ENCODE assay signal across 8 mouse cellular contexts in the genomic region with DNA sequence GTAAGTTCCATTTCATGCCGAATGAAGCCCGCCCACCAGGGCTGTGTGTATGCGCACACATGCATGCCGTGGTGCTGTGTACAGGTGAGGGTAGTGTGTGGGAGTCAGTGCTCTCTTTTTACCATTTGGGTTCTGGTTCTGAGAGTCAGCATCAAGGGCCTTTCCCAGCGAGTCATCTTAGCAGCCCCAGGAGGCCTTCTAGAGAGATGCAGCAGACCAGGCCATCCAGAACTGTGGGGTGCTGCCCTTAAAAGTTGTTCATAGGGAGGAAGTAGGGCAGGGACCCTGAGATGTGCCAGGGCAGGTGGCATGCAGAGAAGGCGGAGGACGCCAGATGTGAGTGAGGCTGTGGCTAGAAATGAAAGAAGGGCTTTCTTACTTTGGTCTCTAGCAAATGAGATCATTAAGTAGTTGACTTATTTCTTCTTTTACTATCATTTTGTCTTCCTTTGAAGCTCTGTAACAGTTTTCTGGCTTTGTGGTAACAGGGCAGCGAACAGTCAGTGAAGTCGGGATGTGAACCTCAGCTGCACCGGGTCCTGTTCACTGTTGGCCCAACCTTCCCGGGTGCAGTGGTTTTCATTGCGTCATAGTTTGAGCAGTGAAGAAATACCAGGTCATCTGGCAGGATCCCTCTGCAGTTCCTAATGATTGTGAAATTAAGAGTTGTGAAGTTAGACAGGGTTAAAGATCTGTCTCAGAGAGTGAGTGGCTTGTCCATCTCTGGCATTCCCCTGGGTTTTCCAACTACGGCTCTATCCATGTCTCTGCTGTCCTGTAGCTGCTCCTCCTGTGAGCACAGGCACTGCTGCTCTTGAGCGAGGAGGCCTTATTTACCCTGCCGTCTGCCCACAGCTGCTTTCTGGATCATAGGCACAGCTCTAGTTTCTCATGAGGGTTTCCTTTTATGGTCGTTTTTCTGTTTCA. TPM values are rescaled to one million over a fixed set of nuclear protein-coding genes. Genes with fewer than 3 reads are reported as not detected.
DNase-seq lines count a peak whose midpoint lies in the region; ATAC-seq and TF ChIP-seq lines count a peak whose summit lies in the region.

No protein-coding gene starts in this region.

- H3K27me3 ChIP-seq in CH12.LX (replicated peaks) = no peaks in the 10 kb centered on the region
- no peaks in the 10 kb centered on the region for H3K27me3 ChIP-seq in liver, embryonic 14.5 days (ENCODE audit: control insufficient read depth, insufficient read depth, low read length)
- H3K27me3 ChIP-seq in forebrain, postnatal 0 days (ENCODE audit: insufficient read depth, low read length) = no peaks in the 10 kb centered on the region
- H3K27me3 ChIP-seq in cerebellum, adult 2 months (ENCODE audit: control insufficient read depth, insufficient read depth, low read length) = no peaks in the 10 kb centered on the region

- 36% methylated on average over 16 of the region's 16 CpGs for WGBS in bone marrow, adult 2 months
- 59% methylated on average over 16 of the region's 16 CpGs for WGBS in liver, embryonic 14.5 days (ENCODE audit: insufficient replicate concordance)
- 85% methylated on average over 16 of the region's 16 CpGs for WGBS in forebrain, postnatal 0 days
- 84% methylated on average over 16 of the region's 16 CpGs for WGBS in cerebellum, adult 2 months

- ATAC-seq in liver, embryonic 14.5 days (ENCODE audit: insufficient read depth) = peak; percentile 70
- ATAC-seq in forebrain, postnatal 0 days = no peak

- peaks cover 86% of the 10 kb centered on the region for H3K79me2 ChIP-seq in CH12.LX (replicated peaks; ENCODE audit: control insufficient read depth, extremely low read depth, insufficient read depth, poor library complexity, severe bottlenecking)

- peak; percentile 50 for TF ChIP-seq POLR2A in CH12.LX (IDR thresholded peaks at IDR 0.05; ENCODE audit: low read depth, low read length)
- TF ChIP-seq POLR2A in bone marrow, adult 2 months (IDR thresholded peaks at IDR 0.05; ENCODE audit: borderline replicate concordance, control insufficient read depth, low read depth, low read length) = no peak
- TF ChIP-seq POLR2A in cerebellum, adult 2 months (IDR thresholded peaks at IDR 0.05; ENCODE audit: borderline replicate concordance, insufficient read depth, low read length) = no peak

- H3K36me3 ChIP-seq in CH12.LX (replicated peaks in 1 of 2; ENCODE audit: control insufficient read depth in 1 of 2, insufficient read depth in 1 of 2, low read length in 1 of 2) = peaks cover 27 to 33% of the 10 kb centered on the region in 2 experiments
- no peaks in the 10 kb centered on the region; the same call in 1 of the 2 replicates for H3K36me3 ChIP-seq in liver, embryonic 14.5 days (replicated peaks; ENCODE audit: control insufficient read depth, insufficient read depth, low read depth)
- peaks cover 13% of the 10 kb centered on the region; the same call in 1 of the 2 replicates for H3K36me3 ChIP-seq in forebrain, postnatal 0 days (ENCODE audit: insufficient read depth)

- DNase-seq in CH12.LX (ENCODE audit: extremely low read depth) = peak; percentile 86
- peak in 2 of 3 experiments; percentile 30 to 37 for DNase-seq in liver, embryonic 14.5 days (ENCODE audit: low read depth in 3 of 3, low spot score in 3 of 3)
- peak; percentile 8 for DNase-seq in spleen, adult 12 weeks (ENCODE audit: low spot score)
- no peak for DNase-seq in forebrain, postnatal 0 days
- no peak for DNase-seq in cerebellum, adult 2 months
- DNase-seq in kidney, adult 8-10 months = no peak
- DNase-seq in ovary, postnatal 36 days (ENCODE audit: low spot score) = no peak

- TF ChIP-seq EP300 in CH12.LX (IDR thresholded peaks at IDR 0.05; ENCODE audit: low read length) = peak; percentile 86
- no peak for TF ChIP-seq EP300 in liver, embryonic 14.5 days (IDR thresholded peaks at IDR 0.05; ENCODE audit: low read depth)

- peak overlapping the region; percentile 79 for H3K9ac ChIP-seq in CH12.LX (ENCODE audit: insufficient read depth, low read depth)
- H3K9ac ChIP-seq in liver, embryonic 14.5 days (replicated peaks) = no peak overlapping the region
- H3K9ac ChIP-seq in forebrain, postnatal 0 days = no peak overlapping the region

- H3K4me3 ChIP-seq in CH12.LX (replicated peaks in 1 of 3; ENCODE audit: low read depth in 2 of 3, low read length in 2 of 3, poor library complexity in 1 of 3) = peak overlapping the region; percentile 43 to 96 (median 46)
- H3K4me3 ChIP-seq in bone marrow, adult 2 months (replicated peaks; ENCODE audit: control insufficient read depth, low read depth, low read length) = no peak overlapping the region
- H3K4me3 ChIP-seq in liver, embryonic 14.5 days (ENCODE audit: insufficient read depth in 1 of 2, low read depth in 2 of 2, low read length in 2 of 2) = no peak overlapping the region
- H3K4me3 ChIP-seq in forebrain, postnatal 0 days (ENCODE audit: low read depth, low read length) = no peak overlapping the region
- no peak overlapping the region for H3K4me3 ChIP-seq in cerebellum, adult 2 months (replicated peaks; ENCODE audit: insufficient read depth, low read depth, low read length)

- H3K9me3 ChIP-seq in CH12.LX (replicated peaks; ENCODE audit: low read length) = no peaks in the 10 kb centered on the region
- H3K9me3 ChIP-seq in liver, embryonic 14.5 days (ENCODE audit: control insufficient read depth, low read length) = no peaks in the 10 kb centered on the region
- no peaks in the 10 kb centered on the region for H3K9me3 ChIP-seq in forebrain, postnatal 0 days (ENCODE audit: low read length)

- H3K27ac ChIP-seq in CH12.LX (ENCODE audit: insufficient read depth, low read depth) = peak overlapping the region; percentile 93
- peak overlapping the region; percentile 73 for H3K27ac ChIP-seq in bone marrow, adult 2 months (ENCODE audit: control insufficient read depth, insufficient read depth, low read depth, low read length, poor library complexity)
- H3K27ac ChIP-seq in liver, embryonic 14.5 days = no peak overlapping the region
- H3K27ac ChIP-seq in forebrain, postnatal 0 days (ENCODE audit: low read depth, low read length) = no peak overlapping the region
- H3K27ac ChIP-seq in cerebellum, adult 2 months (ENCODE audit: insufficient read depth, low read length) = no peak overlapping the region

- TF ChIP-seq RAD21 in CH12.LX (IDR thresholded peaks at IDR 0.05; ENCODE audit: low read depth, low read length) = peak; percentile 1

- dilution Hi-C loops in CH12.LX (cut with MboI; ENCODE audit: extremely low pct_ligation_motif_present, extremely low pct_unique_long_range_greater_than_20kb, low sequenced_read_pairs) = no loop called here

- in situ Hi-C loops in CH12.LX (cut with MboI; ENCODE audit: low pct_ligation_motif_present, low pct_unique_long_range_greater_than_20kb, low sequenced_read_pairs) = no loop called here

- H3K4me1 ChIP-seq in CH12.LX (ENCODE audit: control insufficient read depth in 1 of 2, insufficient read depth in 2 of 2) = peaks cover 16 to 63% of the 10 kb centered on the region in 2 experiments
- peaks cover 6% of the 10 kb centered on the region for H3K4me1 ChIP-seq in bone marrow, adult 2 months (ENCODE audit: control insufficient read depth, insufficient read depth, low read length)
- peaks cover 3 to 37% of the 10 kb centered on the region in 2 experiments for H3K4me1 ChIP-seq in liver, embryonic 14.5 days (replicated peaks; ENCODE audit: control insufficient read depth in 2 of 2, insufficient read depth in 2 of 2, low read length in 1 of 2)
- H3K4me1 ChIP-seq in forebrain, postnatal 0 days (ENCODE audit: insufficient read depth) = 0 out of 2 replicates have a peak, but pooled peaks cover 4% of the 10 kb centered on the region
- H3K4me1 ChIP-seq in cerebellum, adult 2 months (ENCODE audit: control insufficient read depth, insufficient read depth, low read length) = no peaks in the 10 kb centered on the region

- H3K4me2 ChIP-seq in CH12.LX (ENCODE audit: insufficient read depth, low read depth, poor library complexity, severe bottlenecking) = peak overlapping the region; percentile 100
- peak overlapping the region; percentile 31 for H3K4me2 ChIP-seq in liver, embryonic 14.5 days (ENCODE audit: low read depth)
- no peak overlapping the region for H3K4me2 ChIP-seq in forebrain, postnatal 0 days (ENCODE audit: low read depth)

- TF ChIP-seq CTCF in CH12.LX (conservative IDR thresholded peaks at IDR 0.05 in 1 of 2, IDR thresholded peaks at IDR 0.05 in 1 of 2; ENCODE audit: low read depth in 2 of 2, low read length in 2 of 2) = no peak
- no peak for TF ChIP-seq CTCF in bone marrow, adult 2 months (IDR thresholded peaks at IDR 0.05; ENCODE audit: control insufficient read depth, insufficient read depth, low read length)
- no peak for TF ChIP-seq CTCF in liver, embryonic 14.5 days (IDR thresholded peaks at IDR 0.05; ENCODE audit: low read depth)
- TF ChIP-seq CTCF in forebrain, postnatal 0 days (IDR thresholded peaks at IDR 0.05; ENCODE audit: low read depth) = no peak
- TF ChIP-seq CTCF in cerebellum, adult 2 months (IDR thresholded peaks at IDR 0.05; ENCODE audit: borderline replicate concordance, insufficient read depth, low read depth, low read length) = no peak

TF ChIP-seq in CH12.LX, 34 proteins besides CTCF, POLR2A, EP300 and RAD21 (continues in another document):
- peak; percentile 46 for TF ChIP-seq MYC (IDR thresholded peaks at IDR 0.05; ENCODE audit: low read depth, low read length)
- peak; percentile 50; the same call in 1 of the 2 replicates for TF ChIP-seq MAZ (IDR thresholded peaks at IDR 0.05; ENCODE audit: low read depth, low read length)

RNA-seq across cellular contexts. Expression of a gene that starts 7.6 kb away (rescaled TPM):
- total RNA-seq in CH12.LX (2012; rRNA removed) (70.9 and 100 TPM in 2 replicates), CH12.LX (2014; rRNA removed) (186 and 216 TPM in 2 replicates)
- polyA plus RNA-seq in CH12.LX (2012; ENCODE audit: insufficient read length, low read depth) = 157 and 163 TPM in 2 replicates
- polyA plus RNA-seq in bone marrow, adult 2 months (2011; ENCODE audit: insufficient read depth, insufficient read length, low replicate concordance, missing spikeins) = 36.5 and 66.4 TPM in 2 replicates
- polyA plus RNA-seq in liver, embryonic 14.5 days (2012; rRNA removed) = 7.2 and 9.6 TPM in 2 replicates
- 19.1 and 22.4 TPM in 2 replicates for polyA plus RNA-seq in liver, embryonic 14.5 days (2014; fragmentation: Nextera tagmentation; extraction: Ambion mirVana)
- 18.9 and 21.1 TPM in 2 replicates for total RNA-seq in forebrain, postnatal 0 days (2014; rRNA removed)
- polyA plus RNA-seq in forebrain, postnatal 0 days (2015; fragmentation: Nextera tagmentation; extraction: Ambion mirVana) = 3.6 and 4.2 TPM in 2 replicates
- 9.5 and 10.5 TPM in 2 replicates for polyA plus RNA-seq in cerebellum, adult 2 months (2012; rRNA removed)

RNA-seq across cellular contexts. Expression of a gene that starts 53.1 kb away (rescaled TPM):
- total RNA-seq in CH12.LX (2012; rRNA removed) (47.8 and 63.3 TPM in 2 replicates), CH12.LX (2014; rRNA removed) (170 and 197 TPM in 2 replicates)
- 125 and 141 TPM in 2 replicates for polyA plus RNA-seq in CH12.LX (2012; ENCODE audit: insufficient read length, low read depth)
- polyA plus RNA-seq in bone marrow, adult 2 months (2011; ENCODE audit: insufficient read depth, insufficient read length, low replicate concordance, missing spikeins) = 12.9 and 15.7 TPM in 2 replicates
- polyA plus RNA-seq in liver, embryonic 14.5 days (2012; rRNA removed) = 8.3 and 10.5 TPM in 2 replicates
- polyA plus RNA-seq in liver, embryonic 14.5 days (2014; fragmentation: Nextera tagmentation; extraction: Ambion mirVana) = 35.5 and 35.8 TPM in 2 replicates
- 70.3 and 75.9 TPM in 2 replicates for total RNA-seq in forebrain, postnatal 0 days (2014; rRNA removed)
- polyA plus RNA-seq in forebrain, postnatal 0 days (2015; fragmentation: Nextera tagmentation; extraction: Ambion mirVana) = 88.4 and 97.6 TPM in 2 replicates
- 75.4 and 77.9 TPM in 2 replicates for polyA plus RNA-seq in cerebellum, adult 2 months (2012; rRNA removed)

Comparison
In these comparisons a context has a peak if more than half of its experiments do, and no peak if none do; other contexts are left out.
1. DNase-seq: peak in CH12.LX (single experiment), liver, embryonic 14.5 days (2 of 3) and spleen, adult 12 weeks (single experiment); none in forebrain, postnatal 0 days (single experiment), cerebellum, adult 2 months (0 of 2), kidney, adult 8-10 months (0 of 2) and ovary, postnatal 36 days (single experiment).
2. H3K27ac ChIP-seq: peak in CH12.LX (single experiment) and bone marrow, adult 2 months (single experiment); none in liver, embryonic 14.5 days (single experiment), forebrain, postnatal 0 days (single experiment) and cerebellum, adult 2 months (single experiment).
3. H3K4me3 ChIP-seq: peak in CH12.LX (3 of 3); none in bone marrow, adult 2 months (single experiment), liver, embryonic 14.5 days (0 of 2), forebrain, postnatal 0 days (single experiment) and cerebellum, adult 2 months (single experiment).